In genomic region chr6:48024994-48025345, GRCm38 (mm10) we compare ENCODE assay signal across 15 mouse cellular contexts. TPM values are rescaled to one million over a fixed set of nuclear protein-coding genes. Genes with fewer than 3 reads are reported as not detected.
DNase-seq lines count a peak whose midpoint lies in the region; ATAC-seq and TF ChIP-seq lines count a peak whose summit lies in the region.
"Had no signal": no experiment of that assay in that cellular context is flagged by ENCODE, and none has a peak within 500 bp of the region (broad histone marks: within the 10 kb centered on the region; RNA-seq: fewer than 3 reads in every experiment).

No protein-coding gene starts in this region.

- no peak for TF ChIP-seq CTCF in layer of hippocampus, adult 2 months (conservative IDR thresholded peaks at IDR 0.05)

- H3K36me3 ChIP-seq in kidney, embryonic 16.5 days (ENCODE audit: insufficient read depth, low read length), result peaks cover 73% of the 10 kb centered on the region
- peaks cover 37% of the 10 kb centered on the region for H3K36me3 ChIP-seq in ES-E14 (ENCODE audit: control insufficient read depth, insufficient read depth, low read length, poor library complexity, severe bottlenecking)
- H3K36me3 ChIP-seq in forebrain, embryonic 14.5 days (ENCODE audit: control insufficient read depth, insufficient read depth, low read length), result peaks cover 69% of the 10 kb centered on the region
- H3K36me3 ChIP-seq in midbrain, embryonic 12.5 days, result peaks cover 72% of the 10 kb centered on the region

- no peaks in the 10 kb centered on the region for H3K27me3 ChIP-seq in kidney, embryonic 16.5 days (ENCODE audit: insufficient read depth, low read length)
- H3K27me3 ChIP-seq in forebrain, embryonic 14.5 days (replicated peaks; ENCODE audit: control insufficient read depth, insufficient read depth, low read length), result no peaks in the 10 kb centered on the region
- H3K27me3 ChIP-seq in midbrain, embryonic 12.5 days, result no peaks in the 10 kb centered on the region
- H3K27me3 ChIP-seq: Patski had no signal

- H3K9ac ChIP-seq in kidney, embryonic 16.5 days (replicated peaks; ENCODE audit: low read length), result no peak overlapping the region
- peak overlapping the region; percentile 38 for H3K9ac ChIP-seq in ES-E14 (ENCODE audit: insufficient read depth, low read depth, low read length, poor library complexity, severe bottlenecking)
- no peak overlapping the region for H3K9ac ChIP-seq in forebrain, embryonic 14.5 days (ENCODE audit: low read length)
- no peak overlapping the region for H3K9ac ChIP-seq in midbrain, embryonic 12.5 days (replicated peaks)

- no peak overlapping the region for H3K27ac ChIP-seq in kidney, embryonic 16.5 days (ENCODE audit: low read length)
- H3K27ac ChIP-seq in ES-E14 (ENCODE audit: insufficient read depth, low read depth, low read length, poor library complexity, severe bottlenecking), result no peak overlapping the region
- H3K27ac ChIP-seq in forebrain, embryonic 14.5 days (ENCODE audit: low read depth, low read length), result no peak overlapping the region
- H3K27ac ChIP-seq in midbrain, embryonic 12.5 days (replicated peaks), result no peak overlapping the region
- no peak overlapping the region for H3K27ac ChIP-seq in layer of hippocampus, adult 2 months

- DNase-seq in kidney, postnatal 36 days, result no peak
- DNase-seq in ES-E14 (ENCODE audit: low read depth, low spot score), result no peak
- DNase-seq in forebrain, embryonic 14.5 days (ENCODE audit: low spot score), result no peak
- no peak for DNase-seq in urinary bladder, postnatal 14 days (ENCODE audit: low spot score)
- DNase-seq in thymus, postnatal 10 days (ENCODE audit: low spot score in 2 of 2), result no peak
- no peak for DNase-seq in layer of hippocampus, adult 2 months (ENCODE audit: low spot score in 2 of 2)
- DNase-seq: right cerebral cortex, postnatal 14 days; thymus, adult 18-20 months had no signal

- WGBS in kidney, embryonic 16.5 days, result 76% methylated on average over 21 of the region's 21 CpGs
- WGBS in forebrain, embryonic 14.5 days, result 65% methylated on average over 21 of the region's 21 CpGs
- 66% methylated on average over 21 of the region's 21 CpGs for WGBS in midbrain, embryonic 12.5 days

- peaks cover 31% of the 10 kb centered on the region for H3K9me3 ChIP-seq in kidney, embryonic 16.5 days (ENCODE audit: low read length)
- H3K9me3 ChIP-seq in ES-E14 (ENCODE audit: control insufficient read depth, insufficient read depth, low read depth, low read length), result no peaks in the 10 kb centered on the region
- H3K9me3 ChIP-seq in forebrain, embryonic 14.5 days (replicated peaks; ENCODE audit: control insufficient read depth, low read length), result peaks cover 15% of the 10 kb centered on the region
- H3K9me3 ChIP-seq in midbrain, embryonic 12.5 days, result peaks cover 15% of the 10 kb centered on the region

- H3K4me3 ChIP-seq in kidney, embryonic 16.5 days (ENCODE audit: low read length), result no peak overlapping the region
- H3K4me3 ChIP-seq in ES-E14 (ENCODE audit: insufficient read depth in 1 of 2, low read depth in 1 of 2, low read length in 2 of 2, poor library complexity in 1 of 2, severe bottlenecking in 1 of 2), result peak overlapping the region; percentile 52 to 64
- no peak overlapping the region for H3K4me3 ChIP-seq in forebrain, embryonic 14.5 days (ENCODE audit: low read depth, low read length)
- H3K4me3 ChIP-seq in midbrain, embryonic 12.5 days, result no peak overlapping the region
- H3K4me3 ChIP-seq in layer of hippocampus, adult 2 months, result no peak overlapping the region
- H3K4me3 ChIP-seq: erythroblast, embryonic 14.5 days had no signal

- ATAC-seq in kidney, embryonic 16.5 days (ENCODE audit: low FRiP score, low TSS enrichment), result peak; percentile 29; the same call in 1 of the 2 replicates
- ATAC-seq in forebrain, embryonic 14.5 days, result peak; percentile 18; the same call in 1 of the 2 replicates
- 0 out of 2 replicates have a peak, but pooled peaks have one; percentile 16 for ATAC-seq in midbrain, embryonic 12.5 days (ENCODE audit: low FRiP score, low read depth)
- ATAC-seq: CD4-positive, CD25-positive, alpha-beta regulatory T cell, adult 4 months; intestine, postnatal 0 days; Patski had no signal

- no peaks in the 10 kb centered on the region for H3K4me1 ChIP-seq in kidney, embryonic 16.5 days (ENCODE audit: insufficient read depth, low read length)
- H3K4me1 ChIP-seq in ES-E14 (ENCODE audit: control insufficient read depth in 2 of 2, insufficient read depth in 2 of 2, low read length in 2 of 2, poor library complexity in 1 of 2), result peaks cover 0 to 6% of the 10 kb centered on the region in 2 experiments; a peak in 2 of 4 replicates
- H3K4me1 ChIP-seq in forebrain, embryonic 14.5 days (ENCODE audit: control insufficient read depth, insufficient read depth, low read length), result no peaks in the 10 kb centered on the region
- peaks cover 10% of the 10 kb centered on the region; the same call in 1 of the 2 replicates for H3K4me1 ChIP-seq in midbrain, embryonic 12.5 days

- in situ Hi-C loops in ES-E14 (cut with MboI; ENCODE audit: low sequenced_read_pairs in 2 of 2, unreplicated experiment in 2 of 2), result no loop called here

- no peak overlapping the region for H3K4me2 ChIP-seq in kidney, embryonic 16.5 days (replicated peaks; ENCODE audit: low read depth, low read length)
- no peak overlapping the region for H3K4me2 ChIP-seq in forebrain, embryonic 14.5 days (ENCODE audit: low read length)
- no peak overlapping the region for H3K4me2 ChIP-seq in midbrain, embryonic 12.5 days (replicated peaks)
- H3K4me2 ChIP-seq: liver, embryonic 11.5 days had no signal

TF ChIP-seq in ES-E14, 5 proteins besides CTCF, POLR2A, EP300 and RAD21:
- TF ChIP-seq CHD2 (IDR thresholded peaks at IDR 0.05; ENCODE audit: low read depth, low read length) (no peak), HCFC1 (IDR thresholded peaks at IDR 0.05; ENCODE audit: borderline replicate concordance, insufficient read depth, low read length) (no peak), MAFK (IDR thresholded peaks at IDR 0.05; ENCODE audit: insufficient read depth, low read depth, low read length) (no peak), ZNF384 (IDR thresholded peaks at IDR 0.05; ENCODE audit: low read depth, low read length) (no peak), ZC3H11A (IDR thresholded peaks at IDR 0.05; ENCODE audit: borderline replicate concordance, low read depth, low read length) (no peak)

RNA-seq across cellular contexts. Expression of gene Zfp777, which starts 23.7 kb away (rescaled TPM):
- polyA plus RNA-seq in kidney, embryonic 16.5 days (2015; fragmentation: Nextera tagmentation; extraction: Ambion mirVana), result 7.9 and 9.0 TPM in 2 replicates
- total RNA-seq in ES-E14 (2012; rRNA removed), result 13.9 and 18.2 TPM in 2 replicates
- polyA plus RNA-seq in forebrain, embryonic 14.5 days (2014; fragmentation: Nextera tagmentation; extraction: Ambion mirVana), result 7.5 and 8.0 TPM in 2 replicates
- 11.7 and 14.0 TPM in 2 replicates for polyA plus RNA-seq in midbrain, embryonic 12.5 days (2016; fragmentation: Nextera tagmentation; extraction: Ambion mirVana)
- total RNA-seq in layer of hippocampus, adult 2 months (2021), result 10 to 100 TPM; 36.8 to 37.4 TPM

Comparison
In these comparisons a context has a peak if more than half of its experiments do, and no peak if none do; other contexts are left out.
1. H3K4me3 ChIP-seq: peak in ES-E14 (2 of 2); none in kidney, embryonic 16.5 days (single experiment), forebrain, embryonic 14.5 days (single experiment), midbrain, embryonic 12.5 days (single experiment) and layer of hippocampus, adult 2 months (single experiment).
2. Peak in every context shown above with its lines, with median percentiles within 50 percentile points of each other: ATAC-seq.